Mouse (Mus musculus): ENCODE measurements around the gene Ackr2. TPM values are rescaled to one million over a fixed set of nuclear protein-coding genes. Genes with fewer than 3 reads are reported as not detected.

Gene Ackr2
- polyA plus RNA-seq, 2 experiments, result 0.07 to 0.37 TPM

DNA sequence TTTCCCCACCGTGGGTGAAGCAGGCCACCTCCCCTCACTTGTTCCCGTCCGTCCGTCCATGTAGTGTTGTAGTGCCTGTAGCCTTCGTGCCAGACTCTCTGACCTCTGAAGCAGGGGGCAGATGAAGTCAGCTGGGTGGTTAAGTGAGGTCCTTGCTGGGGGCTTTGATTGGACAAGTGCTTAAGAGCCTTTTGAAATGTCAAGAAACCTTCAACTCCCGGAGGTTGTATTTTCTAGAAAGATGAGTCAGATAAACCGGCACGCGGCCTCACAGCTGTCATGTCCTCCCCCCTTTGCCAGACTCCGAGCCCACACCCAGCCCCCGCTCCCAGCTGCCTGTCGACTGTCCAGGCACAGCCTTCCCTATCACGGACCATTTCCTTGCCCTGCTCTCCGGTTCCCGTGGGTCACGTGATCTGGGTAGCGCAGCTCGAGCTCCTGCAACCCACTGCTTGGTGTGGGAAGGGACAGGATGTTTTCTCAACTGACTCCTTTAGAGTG, 7.7 kb upstream of the Ackr2 start:
- Histone ChIP-seq H3K27me3 (ENCODE audit: control insufficient read depth, insufficient read depth, low read length) (no peaks in the 10 kb centered on the region), H3K4me1 (replicated peaks; ENCODE audit: control insufficient read depth in 2 of 2, insufficient read depth in 2 of 2, low read length in 1 of 2) (no peaks in the 10 kb centered on the region), H3K4me2 (ENCODE audit: low read depth) (no peak overlapping the region; the same call in 1 of the 2 replicates), H3K9ac (replicated peaks) (no peak overlapping the region), H3K27ac (no peak overlapping the region), H3K9me3 (ENCODE audit: control insufficient read depth, low read length) (no peaks in the 10 kb centered on the region), H3K4me3 (ENCODE audit: insufficient read depth in 1 of 2, low read depth in 2 of 2, low read length in 2 of 2) (no peak overlapping the region), H3K36me3 (replicated peaks; ENCODE audit: control insufficient read depth, insufficient read depth, low read depth) (no peaks in the 10 kb centered on the region)
- no peak for DNase-seq (ENCODE audit: low read depth in 3 of 3, low spot score in 3 of 3)
- 18% methylated on average over 18 of the region's 18 CpGs for WGBS (ENCODE audit: insufficient replicate concordance)
- peak; percentile 26; the same call in 1 of the 2 replicates for ATAC-seq (ENCODE audit: insufficient read depth)
- TF ChIP-seq CTCF (IDR thresholded peaks at IDR 0.05; ENCODE audit: low read depth), result no peak
- no peak for TF ChIP-seq EP300 (IDR thresholded peaks at IDR 0.05; ENCODE audit: low read depth)

DNA sequence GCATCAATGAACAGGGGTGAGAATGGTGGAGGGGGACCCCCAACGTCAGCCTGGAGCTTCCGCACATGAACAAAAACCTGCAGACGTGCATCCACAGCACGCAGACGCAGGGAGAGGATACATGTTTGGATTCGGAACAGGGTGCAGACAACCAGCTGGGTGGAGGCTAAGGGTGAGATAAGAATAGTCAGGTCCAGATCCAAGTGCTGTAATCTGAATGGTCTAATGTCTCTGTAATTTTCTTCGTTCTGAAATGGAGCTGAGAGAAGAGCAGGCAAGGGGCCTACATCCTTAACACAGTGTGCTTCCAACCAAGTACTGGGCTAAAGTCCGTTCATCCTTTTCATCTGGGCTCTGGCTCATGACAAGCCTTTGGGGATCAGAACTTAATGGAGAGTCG, 6.9 kb upstream of the Ackr2 start:
- Histone ChIP-seq H3K4me1 (replicated peaks; ENCODE audit: control insufficient read depth in 2 of 2, insufficient read depth in 2 of 2, low read length in 1 of 2) (no peaks in the 10 kb centered on the region), H3K27ac (no peak overlapping the region), H3K36me3 (replicated peaks; ENCODE audit: control insufficient read depth, insufficient read depth, low read depth) (no peaks in the 10 kb centered on the region), H3K9me3 (ENCODE audit: control insufficient read depth, low read length) (no peaks in the 10 kb centered on the region), H3K4me2 (ENCODE audit: low read depth) (no peak overlapping the region), H3K9ac (replicated peaks) (no peak overlapping the region), H3K27me3 (ENCODE audit: control insufficient read depth, insufficient read depth, low read length) (no peaks in the 10 kb centered on the region), H3K4me3 (ENCODE audit: insufficient read depth in 1 of 2, low read depth in 2 of 2, low read length in 2 of 2) (no peak overlapping the region)
- no peak for ATAC-seq (ENCODE audit: insufficient read depth)
- no peak for DNase-seq (ENCODE audit: low read depth in 3 of 3, low spot score in 3 of 3)
- WGBS (ENCODE audit: insufficient replicate concordance), result 71% methylated on average over 9 of the region's 9 CpGs
- TF ChIP-seq EP300 (IDR thresholded peaks at IDR 0.05; ENCODE audit: low read depth) (no peak), CTCF (IDR thresholded peaks at IDR 0.05; ENCODE audit: low read depth) (no peak)

DNA sequence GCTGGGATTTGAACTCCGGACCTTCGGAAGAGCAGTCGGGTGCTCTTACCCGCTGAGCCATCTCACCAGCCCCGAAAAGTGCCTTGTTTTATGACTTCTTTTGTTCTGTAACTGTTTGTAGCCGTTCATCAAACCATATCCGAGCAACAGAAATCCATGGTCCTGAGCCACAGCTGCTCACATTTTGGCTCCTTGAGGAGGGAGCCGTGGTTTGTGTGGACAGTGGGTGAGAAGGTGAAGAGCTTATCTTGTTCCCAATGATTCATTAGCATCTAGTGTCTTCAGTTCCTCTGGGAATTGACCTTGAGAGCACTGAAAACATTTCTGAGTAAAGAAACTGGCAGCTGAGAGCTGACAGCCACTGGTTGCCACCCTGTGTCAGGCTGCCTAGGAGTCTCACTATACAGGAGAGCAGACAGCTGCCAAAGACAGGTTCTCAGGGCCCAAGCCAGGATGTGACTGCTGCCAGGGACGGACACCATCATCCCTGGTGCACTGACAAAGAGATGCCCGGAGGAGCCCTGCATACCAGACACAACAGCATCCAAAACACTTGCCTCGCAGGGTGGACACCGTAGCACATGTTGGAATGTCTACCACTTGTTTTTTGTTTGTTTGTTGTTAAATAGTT, 6.0 kb upstream of the Ackr2 start:
- Histone ChIP-seq H3K27ac (no peak overlapping the region), H3K27me3 (ENCODE audit: control insufficient read depth, insufficient read depth, low read length) (no peaks in the 10 kb centered on the region), H3K9ac (replicated peaks) (no peak overlapping the region), H3K4me2 (ENCODE audit: low read depth) (no peak overlapping the region), H3K9me3 (ENCODE audit: control insufficient read depth, low read length) (no peaks in the 10 kb centered on the region), H3K4me3 (ENCODE audit: insufficient read depth in 1 of 2, low read depth in 2 of 2, low read length in 2 of 2) (no peak overlapping the region), H3K36me3 (replicated peaks; ENCODE audit: control insufficient read depth, insufficient read depth, low read depth) (no peaks in the 10 kb centered on the region), H3K4me1 (replicated peaks; ENCODE audit: control insufficient read depth in 2 of 2, insufficient read depth in 2 of 2, low read length in 1 of 2) (no peaks in the 10 kb centered on the region)
- DNase-seq (ENCODE audit: low read depth in 3 of 3, low spot score in 3 of 3) (no peak), ATAC-seq (ENCODE audit: insufficient read depth) (no peak)
- 73% methylated on average over 12 of the region's 12 CpGs for WGBS (ENCODE audit: insufficient replicate concordance)
- TF ChIP-seq CTCF (IDR thresholded peaks at IDR 0.05; ENCODE audit: low read depth) (no peak), EP300 (IDR thresholded peaks at IDR 0.05; ENCODE audit: low read depth) (no peak)

DNA sequence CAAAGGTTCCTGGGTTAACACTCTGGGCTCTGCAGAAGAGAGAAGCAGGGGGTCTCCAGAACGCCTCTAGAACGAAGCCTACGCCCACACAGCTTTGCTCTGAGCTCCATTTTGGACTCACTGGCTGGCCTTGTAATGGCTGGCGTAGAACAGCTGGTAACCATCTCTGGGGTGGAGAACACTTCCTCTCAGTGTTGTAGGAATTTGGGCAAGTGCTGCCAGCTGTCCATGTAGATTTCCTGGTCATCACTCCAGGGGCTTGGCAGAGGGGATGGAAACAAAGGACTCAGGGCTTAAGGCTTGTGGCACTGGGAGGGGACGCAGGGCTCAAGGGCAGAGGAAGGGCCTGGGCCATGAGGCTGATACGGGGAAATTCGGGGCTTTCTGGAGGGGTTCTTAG, 3.7 kb upstream of the Ackr2 start:
- no peak overlapping the region for H3K4me2 ChIP-seq (ENCODE audit: low read depth)
- 65% methylated on average over 7 of the region's 7 CpGs for WGBS (ENCODE audit: insufficient replicate concordance)
- no peaks in the 10 kb centered on the region for H3K27me3 ChIP-seq (ENCODE audit: control insufficient read depth, insufficient read depth, low read length)
- ATAC-seq (ENCODE audit: insufficient read depth) (no peak), DNase-seq (ENCODE audit: low read depth in 3 of 3, low spot score in 3 of 3) (no peak)
- TF ChIP-seq CTCF (IDR thresholded peaks at IDR 0.05; ENCODE audit: low read depth), result no peak
- TF ChIP-seq EP300 (IDR thresholded peaks at IDR 0.05; ENCODE audit: low read depth), result no peak
- H3K9me3 ChIP-seq (ENCODE audit: control insufficient read depth, low read length), result no peaks in the 10 kb centered on the region
- no peaks in the 10 kb centered on the region for H3K36me3 ChIP-seq (replicated peaks; ENCODE audit: control insufficient read depth, insufficient read depth, low read depth)
- H3K4me3 ChIP-seq (ENCODE audit: insufficient read depth in 1 of 2, low read depth in 2 of 2, low read length in 2 of 2), result no peak overlapping the region
- H3K4me1 ChIP-seq (replicated peaks; ENCODE audit: control insufficient read depth in 2 of 2, insufficient read depth in 2 of 2, low read length in 1 of 2), result no peaks in the 10 kb centered on the region
- H3K27ac ChIP-seq, result no peak overlapping the region
- no peak overlapping the region for H3K9ac ChIP-seq (replicated peaks)

DNA sequence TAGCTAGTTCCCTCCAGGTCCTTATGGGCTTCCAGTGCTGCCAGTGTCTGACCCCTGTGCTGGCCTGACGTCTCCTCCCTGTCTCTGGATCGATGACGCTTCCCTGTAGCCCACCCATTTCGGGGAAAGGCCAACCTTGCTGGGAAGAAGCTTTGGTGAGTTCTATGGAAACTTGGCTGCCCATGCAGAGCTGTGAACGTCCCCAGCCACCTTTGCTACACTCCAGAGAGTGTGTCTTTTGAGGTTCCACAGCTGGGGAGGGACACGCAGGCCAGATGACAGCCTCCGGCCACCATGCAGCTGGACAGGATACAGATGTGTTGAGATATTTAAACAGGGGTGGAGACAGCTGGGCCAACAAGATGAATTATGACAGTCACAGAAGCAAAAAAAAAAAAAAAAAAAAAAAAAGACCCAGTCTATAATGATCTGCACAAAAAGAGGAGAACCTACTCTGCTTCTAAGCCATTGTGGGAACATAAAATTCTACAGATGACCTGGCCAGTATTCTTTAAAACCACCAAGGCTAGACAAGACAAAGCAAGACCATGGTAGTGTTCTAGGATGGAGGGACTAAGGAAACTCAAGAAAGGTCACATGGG, 2.7 kb upstream of the Ackr2 start:
- no peaks in the 10 kb centered on the region for H3K9me3 ChIP-seq (ENCODE audit: control insufficient read depth, low read length)
- H3K4me2 ChIP-seq (ENCODE audit: low read depth), result no peak overlapping the region
- 42% methylated on average over 7 of the region's 7 CpGs for WGBS (ENCODE audit: insufficient replicate concordance)
- TF ChIP-seq CTCF (IDR thresholded peaks at IDR 0.05; ENCODE audit: low read depth), result no peak
- TF ChIP-seq EP300 (IDR thresholded peaks at IDR 0.05; ENCODE audit: low read depth), result no peak
- DNase-seq (ENCODE audit: low read depth in 3 of 3, low spot score in 3 of 3) (no peak), ATAC-seq (ENCODE audit: insufficient read depth) (no peak)
- H3K9ac ChIP-seq (replicated peaks), result no peak overlapping the region
- H3K36me3 ChIP-seq (replicated peaks; ENCODE audit: control insufficient read depth, insufficient read depth, low read depth), result no peaks in the 10 kb centered on the region
- no peaks in the 10 kb centered on the region for H3K27me3 ChIP-seq (ENCODE audit: control insufficient read depth, insufficient read depth, low read length)
- H3K4me1 ChIP-seq (replicated peaks; ENCODE audit: control insufficient read depth in 2 of 2, insufficient read depth in 2 of 2, low read length in 1 of 2), result no peaks in the 10 kb centered on the region
- no peak overlapping the region for H3K27ac ChIP-seq
- no peak overlapping the region for H3K4me3 ChIP-seq (ENCODE audit: insufficient read depth in 1 of 2, low read depth in 2 of 2, low read length in 2 of 2)

Data from liver, embryonic 14.5 days (tissue).